Mouse (Mus musculus) G1E (cell line): Measurements from ENCODE around the gene Ints13.

Experiments
- CTCF ChIP-seq: IDR thresholded peaks from 2 replicates; pipeline ENCODE4 v1.5.1; 2012; ENCODE audit warnings: low read depth, low read length, inconsistent platforms, mixed read lengths
- GATA1 ChIP-seq: IDR thresholded peaks from 2 replicates; pipeline ENCODE4 v1.6.1; 2012; ENCODE audit warnings: borderline replicate concordance, low read length, inconsistent platforms, mixed read lengths
- GATA2 ChIP-seq: IDR thresholded peaks from 2 replicates; pipeline ENCODE4 v1.6.1; 2012; ENCODE audit warnings: low read depth, low read length, inconsistent platforms, borderline replicate concordance
- POLR2AphosphoS5 ChIP-seq: IDR thresholded peaks from 2 replicates; pipeline ENCODE4 v1.6.1; 2012; ENCODE audit warnings: low read depth, low read length, inconsistent platforms; ENCODE audit not compliant: insufficient replicate concordance
- TAL1 ChIP-seq: conservative IDR thresholded peaks from 2 replicates; pipeline ENCODE4 v1.6.1; 2012; ENCODE audit warnings: low read depth, low read length, inconsistent platforms, mixed read lengths

DNA sequence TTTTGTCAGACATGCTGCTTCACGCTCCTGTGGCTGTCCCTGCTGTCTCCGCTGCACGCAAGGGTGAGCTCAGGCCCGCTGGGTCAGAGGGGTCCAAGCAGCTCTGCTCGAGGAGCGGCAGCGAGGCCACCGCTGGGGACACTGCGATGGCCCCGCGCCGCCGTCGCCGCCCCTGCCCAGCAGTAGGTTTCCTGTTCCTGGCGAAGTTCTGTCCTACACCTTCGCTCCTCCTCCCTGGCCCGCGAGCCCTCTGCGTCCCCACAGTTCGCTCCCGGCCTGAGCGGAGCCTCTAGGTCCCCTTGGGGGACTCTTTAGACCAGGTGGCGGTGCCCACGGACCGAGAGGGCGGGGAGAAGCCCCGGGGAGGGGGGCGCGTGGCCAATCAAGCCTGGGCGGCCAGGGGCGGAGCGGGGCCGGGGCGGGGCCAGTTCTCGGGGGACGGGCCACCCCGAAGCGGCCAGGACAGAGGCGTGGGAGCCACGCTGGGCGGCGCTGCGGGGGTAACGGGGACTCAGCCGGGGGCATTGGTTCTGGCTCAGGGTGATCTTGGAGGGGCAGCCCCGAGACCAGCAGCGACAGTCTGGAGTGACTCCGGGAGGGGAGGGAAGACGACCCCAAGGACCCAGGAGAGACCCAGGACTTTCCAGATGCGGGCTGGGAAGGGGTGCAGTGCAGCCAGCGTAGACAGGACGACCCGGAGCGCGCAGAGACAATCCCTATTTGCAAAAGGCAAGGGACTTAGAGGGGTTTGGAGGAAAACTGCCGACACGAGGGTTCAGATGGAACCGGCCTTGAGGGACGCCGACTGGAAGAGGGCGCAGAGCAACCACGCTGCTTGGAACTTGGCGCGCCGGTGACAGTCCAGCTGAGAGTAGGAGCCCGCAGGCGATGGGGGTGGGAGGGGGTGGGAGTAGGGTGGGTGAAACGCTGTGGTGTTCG lies 75.5 kb downstream of the Ints13 start, which contains the start of gene Itpr2:
- TF ChIP-seq CTCF (no peak), GATA1 (no peak), POLR2AphosphoS5 (no peak), TAL1 (no peak), GATA2 (no peak)
